Mouse (Mus musculus) embryonic facial prominence, embryonic 14.5 days (tissue): ENCODE data around the gene Vma21-ps. TPM values are rescaled to one million over a fixed set of nuclear protein-coding genes. Genes with fewer than 3 reads are reported as not detected.

Experiments used
- ATAC-seq: fragments of 200-750 bp; cut with Nextera tagmentation; 2 replicates; pipeline ENCODE4 v1.8.0; 2017; ENCODE audit warnings: low read depth, moderate number of reproducible peaks, moderate TSS enrichment
- DNase-seq: peaks from one replicate; pipeline ENCODE4 v3.0.0-alpha.2; 2015; ENCODE audit warnings: low spot score
- H3K27ac ChIP-seq: fragments of 300-500 bp; sonication (generic); replicated peaks from 2 replicates; pipeline ENCODE4 v1.5.1; 2014; ENCODE audit warnings: low read depth, mild to moderate bottlenecking, low read length, moderate library complexity
- H3K27me3 ChIP-seq: fragments of 300-500 bp; sonication (generic); replicated peaks from 2 replicates; pipeline ENCODE4 v1.6.1; 2014; ENCODE audit warnings: low read length; ENCODE audit not compliant: control insufficient read depth, insufficient read depth
- H3K36me3 ChIP-seq: fragments of 300-500 bp; sonication (generic); 2 replicates; pipeline ENCODE4 v1.6.1; 2014; ENCODE audit warnings: low read length, mixed read lengths; ENCODE audit not compliant: control insufficient read depth, insufficient read depth
- H3K4me1 ChIP-seq: fragments of 300-500 bp; sonication (generic); 2 replicates; pipeline ENCODE4 v1.6.1; 2014; ENCODE audit warnings: antibody characterized with exemption, low read length; ENCODE audit not compliant: control insufficient read depth, insufficient read depth
- H3K4me2 ChIP-seq: fragments of 300-500 bp; sonication (generic); 2 replicates; pipeline ENCODE4 v1.6.1; 2014; ENCODE audit warnings: low read depth, mild to moderate bottlenecking, low read length, moderate library complexity, mixed read lengths
- H3K4me3 ChIP-seq: fragments of 300-500 bp; sonication (generic); 2 replicates; pipeline ENCODE4 v1.5.1; 2014; ENCODE audit warnings: low read depth, mild to moderate bottlenecking, low read length
- H3K9ac ChIP-seq: fragments of 300-500 bp; sonication (generic); 2 replicates; pipeline ENCODE4 v1.6.1; 2014; ENCODE audit warnings: low read depth, mild to moderate bottlenecking, low read length, moderate library complexity, mixed read lengths
- H3K9me3 ChIP-seq: fragments of 300-500 bp; sonication (generic); 2 replicates; pipeline ENCODE4 v1.6.1; 2016; ENCODE audit warnings: low read length; ENCODE audit not compliant: control insufficient read depth
- WGBS: fragments of 180-500 bp; shearing (Covaris S2); extraction: QIAGEN DNeasy Blood & Tissue Kit; methylation state at CpG from one replicate; pipeline ENCODE4 v1.1.7; 2014; 5-methylcytosine and 5-hydroxymethylcytosine counted together
- polyA plus RNA-seq: library from polyadenylated mRNA; unstranded; fragments of >200 nt; fragmentation: Nextera tagmentation; extraction: Ambion mirVana; gene quantifications from 2 replicates; pipeline ENCODE4 v1.2.1, GENCODE M21; 2014

Gene Vma21-ps
- polyA plus RNA-seq, 1 experiment from 2014 or later = 0.77 TPM

DNA sequence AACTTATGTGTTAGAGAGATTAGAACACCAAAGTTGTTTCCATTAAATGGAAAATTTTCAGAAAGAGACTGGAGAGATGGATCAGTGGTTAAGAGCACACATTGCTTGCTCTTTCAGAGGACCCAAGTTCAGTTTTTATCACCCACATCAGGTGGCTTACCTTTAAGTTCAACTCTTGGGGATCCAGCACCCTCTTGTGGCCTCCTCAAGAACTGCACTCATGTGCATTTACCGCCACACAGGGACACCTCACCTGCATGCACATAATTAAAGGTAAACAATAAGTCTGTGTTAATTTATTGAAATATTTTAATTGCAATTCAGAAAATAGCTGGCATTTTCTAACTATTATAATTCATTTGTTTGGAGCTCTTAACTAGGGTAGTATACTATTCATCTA lies 37.3 kb downstream of the Vma21-ps start:
- no peak for DNase-seq
- H3K27me3 ChIP-seq = no peaks in the 10 kb centered on the region
- H3K9ac ChIP-seq = no peak overlapping the region
- no peak overlapping the region for H3K4me3 ChIP-seq
- H3K27ac ChIP-seq = no peak overlapping the region
- no peak for ATAC-seq
- H3K4me2 ChIP-seq = no peak overlapping the region
- no peaks in the 10 kb centered on the region for H3K4me1 ChIP-seq
- no peaks in the 10 kb centered on the region for H3K9me3 ChIP-seq
- peaks cover 52% of the 10 kb centered on the region for H3K36me3 ChIP-seq
- WGBS = 97% methylated on average over 1 of the region's 1 CpGs

Other genes with a start within 250 kb of the Vma21-ps start
- gene Smc2, start 58.0 kb downstream of the Vma21-ps start, polyA plus RNA-seq = 135 and 152 TPM in 2 replicates
- gene Toporsl, start 99.0 kb upstream of the Vma21-ps start, polyA plus RNA-seq = not detected in 2 replicates